Mouse (Mus musculus) bone marrow macrophage, adult 2 months (primary cell): Measurements from ENCODE around the gene Pxn.

Experiments used
- CTCF ChIP-seq: IDR thresholded peaks from 2 replicates; pipeline ENCODE4 v1.5.1; 2012; ENCODE audit warnings: low read depth, mild to moderate bottlenecking, low read length, moderate library complexity
- POLR2A ChIP-seq: IDR thresholded peaks from 2 replicates; pipeline ENCODE4 v1.6.1; 2012; ENCODE audit warnings: mild to moderate bottlenecking, low read depth, low read length, borderline replicate concordance

GRCm38 (mm10) chr5:115572679-115573535, 66.4 kb downstream of the Pxn start:
- no peak for TF ChIP-seq CTCF
- TF ChIP-seq POLR2A = no peak
